Mouse (Mus musculus) adrenal gland, postnatal 10 days (tissue): Measurements from ENCODE around the gene Ddc. TPM values are rescaled to one million over a fixed set of nuclear protein-coding genes. Genes with fewer than 3 reads are reported as not detected.

ENCODE experiments used
- DNase-seq: peaks from one replicate; pipeline ENCODE4 v3.0.0; 2021; ENCODE audit warnings: mixed read lengths
- total RNA-seq, 2 experiments: library from RNA; stranded (reverse); gene quantifications; 2 replicates each; pipeline ENCODE4 v1.2.3; 2021

The Ddc gene
- total RNA-seq, 2 experiments from 2014 or later, result 72.6 to 85.6 TPM

GRCm38 (mm10) chr11:11876366-11876765, 21.6 kb downstream of the Ddc start:
- DNase-seq, result no peak

GRCm38 (mm10) chr11:11875230-11875629, 22.7 kb downstream of the Ddc start:
- no peak for DNase-seq

DNA sequence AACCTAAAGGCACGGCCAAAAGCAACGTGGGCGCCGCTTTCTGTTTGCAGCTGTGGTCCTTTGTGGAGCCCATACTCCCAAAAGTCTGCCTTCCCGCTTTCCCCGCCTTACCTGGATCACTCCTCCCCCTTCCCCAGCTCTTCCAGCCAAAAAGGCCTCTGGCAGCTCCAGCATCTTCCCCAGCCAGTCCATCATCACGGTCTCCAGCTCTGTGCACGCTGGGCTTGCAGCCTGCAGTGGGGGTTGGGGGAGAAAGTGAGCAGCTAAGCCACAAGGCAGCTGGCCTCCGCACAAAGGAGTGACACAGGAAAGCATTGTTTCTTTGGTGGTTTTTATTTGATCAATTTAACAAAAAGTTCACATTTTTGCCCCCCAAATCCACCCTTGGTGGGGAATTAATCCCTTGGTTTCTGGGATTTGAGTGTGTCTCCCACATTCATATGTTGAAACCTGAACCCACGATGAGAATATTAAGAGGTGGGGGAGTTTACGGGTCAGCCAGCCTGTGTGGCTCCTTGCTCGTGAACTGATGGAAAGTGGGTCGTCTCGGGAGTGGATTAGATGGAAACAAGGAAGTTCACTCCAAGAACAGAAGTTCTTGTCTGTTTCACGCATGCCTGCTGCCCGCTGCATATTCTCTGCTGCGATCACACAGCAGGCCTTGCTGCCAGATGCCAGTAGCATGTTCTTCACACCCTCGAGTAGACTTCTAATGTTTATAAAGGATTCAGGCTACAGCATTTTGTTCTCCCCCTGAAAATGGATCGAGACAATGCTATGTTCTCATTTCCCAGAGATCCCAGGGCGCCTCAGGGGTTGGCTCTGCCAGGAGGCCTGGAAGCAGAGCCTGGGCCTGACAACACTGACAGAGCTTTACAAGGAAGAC, 24.7 kb downstream of the Ddc start:
- no peak for DNase-seq

DNA sequence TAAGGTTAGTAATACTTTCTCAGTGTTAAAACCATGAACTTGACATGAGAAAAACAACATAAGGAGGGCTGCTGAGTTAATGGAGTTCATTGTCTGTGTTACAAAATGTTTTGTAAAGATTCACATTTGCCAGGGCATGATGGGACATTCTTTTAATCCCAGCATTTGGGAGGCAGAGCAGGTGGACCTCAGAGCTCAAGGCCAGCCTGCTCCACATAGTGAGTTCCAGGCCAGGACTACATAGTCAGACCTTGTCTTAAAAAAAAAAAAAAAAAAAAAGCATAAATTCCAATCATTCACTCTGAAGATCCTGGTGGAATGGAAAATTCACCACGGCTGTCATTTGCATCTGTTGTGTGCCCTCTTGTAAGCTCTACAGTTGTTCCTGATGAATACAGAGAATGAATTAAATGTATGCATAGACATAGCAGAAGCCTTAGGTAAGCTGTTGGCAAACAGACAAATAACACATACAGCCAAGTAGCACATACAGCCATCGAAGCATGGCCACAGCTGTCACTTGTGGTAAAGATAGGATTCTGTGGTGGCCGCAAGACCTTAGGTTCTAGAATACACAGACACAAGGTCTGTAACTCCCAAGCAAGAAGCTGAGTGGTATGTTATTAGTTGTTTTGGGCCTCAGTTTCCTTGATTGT, 25.7 kb downstream of the Ddc start:
- DNase-seq, result no peak

GRCm38 (mm10) chr11:11871197-11871813, 26.6 kb downstream of the Ddc start:
- DNase-seq, result no peak

- no peak for DNase-seq
Observed at GRCm38 (mm10) chr11:11867971-11868481, 29.9 kb downstream of the Ddc start.

GRCm38 (mm10) chr11:11866696-11867095, 31.2 kb downstream of the Ddc start:
- DNase-seq, result no peak

GRCm38 (mm10) chr11:11865128-11865527, 32.8 kb downstream of the Ddc start:
- no peak for DNase-seq

- no peak for DNase-seq
Observed at GRCm38 (mm10) chr11:11864446-11865101, 33.4 kb downstream of the Ddc start.

GRCm38 (mm10) chr11:11862502-11862901, 35.4 kb downstream of the Ddc start:
- no peak for DNase-seq

DNA sequence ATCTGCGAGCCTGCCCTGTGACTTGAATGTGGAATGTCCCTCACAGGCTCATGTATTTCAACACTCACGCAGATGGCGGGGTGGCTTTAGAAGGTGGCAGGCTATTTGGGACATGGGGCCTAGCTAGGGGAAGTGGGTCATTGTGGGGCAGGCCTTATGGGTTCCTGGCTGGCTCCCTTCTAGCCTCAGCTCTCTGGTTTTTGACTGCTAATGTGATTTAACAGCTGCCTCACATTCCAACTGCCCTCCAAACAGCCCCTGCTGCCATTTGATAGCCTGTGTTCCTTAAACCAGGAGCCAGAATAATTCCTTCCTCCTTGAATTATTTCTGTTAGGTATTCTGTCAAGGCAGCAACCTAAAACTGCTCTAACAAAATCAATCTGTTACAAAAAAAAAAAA, 41.0 kb downstream of the Ddc start:
- no peak for DNase-seq

DNA sequence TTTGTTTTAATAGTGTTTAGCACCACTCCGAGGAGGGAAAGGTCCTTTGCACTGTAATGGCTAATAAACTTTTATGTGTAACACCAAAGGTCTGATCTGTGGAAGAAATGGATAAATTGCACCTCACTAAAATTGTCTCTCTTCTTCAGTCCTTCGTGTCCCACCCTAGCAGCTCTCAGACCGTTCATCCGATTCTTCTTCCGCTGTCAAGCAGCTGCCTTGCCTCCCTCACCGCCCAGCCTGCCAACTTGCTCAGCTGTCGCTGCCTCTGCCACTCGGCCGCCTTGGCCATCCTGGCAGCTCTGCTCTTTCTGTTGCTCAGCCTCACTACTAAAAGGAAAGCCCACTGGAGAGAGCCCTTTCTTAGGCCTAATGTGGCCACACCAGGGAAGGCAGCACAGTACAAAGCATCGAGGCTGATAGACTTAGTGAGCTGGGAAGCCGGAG, 42.2 kb downstream of the Ddc start:
- DNase-seq, result no peak

- DNase-seq, result no peak
Observed at GRCm38 (mm10) chr11:11855061-11855672, 42.8 kb downstream of the Ddc start.

DNA sequence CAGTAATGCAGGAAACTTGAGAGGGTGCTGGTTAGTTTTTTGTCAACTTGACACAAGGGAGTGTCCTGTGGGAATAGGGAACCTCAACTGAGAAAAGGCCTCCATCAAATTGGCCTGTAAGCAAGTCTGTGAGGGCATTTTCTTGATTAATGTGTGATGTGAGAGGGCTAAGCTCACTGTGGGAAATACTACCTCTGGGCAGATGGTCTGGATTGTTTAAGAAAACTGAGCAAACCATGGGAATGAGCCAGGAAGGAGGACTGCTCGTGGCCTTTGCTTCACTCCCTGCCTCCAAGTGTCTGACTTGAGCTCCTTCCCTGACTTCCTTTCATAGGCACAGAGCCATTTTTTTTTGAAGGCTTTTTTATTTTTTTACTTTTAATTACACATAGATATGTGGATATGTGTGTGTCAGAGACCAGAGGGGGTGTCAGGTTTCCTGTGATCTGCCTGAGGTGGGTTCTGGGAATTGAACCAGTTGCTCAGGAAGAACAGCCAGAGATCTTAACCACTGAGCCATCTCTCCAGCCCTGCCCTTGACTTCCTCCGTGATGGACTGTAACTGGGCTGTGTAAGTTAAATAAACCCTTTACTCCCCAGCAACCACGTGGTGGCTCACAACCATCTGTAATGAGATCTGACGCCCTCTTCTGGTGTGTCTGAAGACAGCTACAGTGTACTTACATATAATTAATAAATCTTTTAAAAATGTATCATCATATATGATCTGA, 44.0 kb downstream of the Ddc start:
- no peak for DNase-seq

GRCm38 (mm10) chr11:11851957-11852505, 45.9 kb downstream of the Ddc start:
- DNase-seq, result no peak

- no peak for DNase-seq
Observed at GRCm38 (mm10) chr11:11850476-11851267, 47.3 kb downstream of the Ddc start.

- DNase-seq, result no peak
Observed at GRCm38 (mm10) chr11:11849513-11850311, 48.2 kb downstream of the Ddc start.

- DNase-seq, result no peak
Observed at GRCm38 (mm10) chr11:11848467-11848866, 49.5 kb downstream of the Ddc start.

DNA sequence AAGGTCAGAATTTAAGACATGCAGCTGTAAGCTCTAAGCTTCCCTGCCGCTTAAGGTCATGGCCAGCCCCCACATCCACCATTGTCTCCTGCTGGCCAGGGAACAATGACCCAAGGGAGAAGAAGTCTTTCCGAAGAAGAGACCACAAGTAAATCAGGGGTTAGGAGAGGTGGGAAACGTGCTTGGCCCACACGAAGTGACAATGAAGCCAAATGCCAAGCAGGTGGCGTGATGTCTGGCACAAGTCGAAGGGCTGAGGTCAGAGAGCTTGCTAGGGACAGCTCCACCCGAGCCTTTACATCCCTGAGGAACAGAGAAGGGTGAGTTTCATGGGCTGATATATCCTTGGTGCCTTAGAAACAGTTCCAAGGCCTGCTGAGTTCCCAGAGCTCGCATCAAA, 52.9 kb downstream of the Ddc start:
- DNase-seq, result no peak
